In genomic region chr7:92327343-92327896, GRCm38 (mm10) we compare ENCODE assay signal across 26 mouse cellular contexts.
DNase-seq lines count a peak whose midpoint lies in the region; ATAC-seq lines count a peak whose summit lies in the region.
"Had no signal": no experiment of that assay in that cellular context is flagged by ENCODE, and none has a peak within 500 bp of the region (broad histone marks: within the 10 kb centered on the region; RNA-seq: fewer than 3 reads in every experiment).

No protein-coding gene starts in this region.

- no peak overlapping the region for H3K4me3 ChIP-seq in hindbrain, embryonic 16.5 days (ENCODE audit: low read length)
- H3K4me3 ChIP-seq in hindbrain, embryonic 10.5 days, result no peak overlapping the region
- no peak overlapping the region for H3K4me3 ChIP-seq in forebrain, embryonic 10.5 days
- H3K4me3 ChIP-seq: embryonic facial prominence, embryonic 10.5 days; embryonic facial prominence, embryonic 13.5 days; erythroblast, embryonic 14.5 days; forebrain, embryonic 13.5 days; hindbrain, embryonic 13.5 days; intestine, embryonic 15.5 days had no signal

- H3K36me3 ChIP-seq in hindbrain, embryonic 16.5 days (ENCODE audit: control insufficient read depth, insufficient read depth, low read length), result no peaks in the 10 kb centered on the region
- H3K36me3 ChIP-seq in hindbrain, embryonic 10.5 days, result no peaks in the 10 kb centered on the region
- no peaks in the 10 kb centered on the region for H3K36me3 ChIP-seq in forebrain, embryonic 10.5 days (replicated peaks)
- H3K36me3 ChIP-seq: embryonic facial prominence, embryonic 10.5 days; embryonic facial prominence, embryonic 13.5 days; hindbrain, embryonic 13.5 days; intestine, embryonic 15.5 days had no signal

- no peak overlapping the region for H3K27ac ChIP-seq in hindbrain, embryonic 16.5 days (ENCODE audit: low read depth, low read length)
- no peak overlapping the region for H3K27ac ChIP-seq in hindbrain, embryonic 10.5 days
- H3K27ac ChIP-seq in forebrain, embryonic 10.5 days, result no peak overlapping the region
- H3K27ac ChIP-seq: embryonic facial prominence, embryonic 10.5 days; embryonic facial prominence, embryonic 13.5 days; forebrain, embryonic 13.5 days; hindbrain, embryonic 13.5 days; intestine, embryonic 15.5 days had no signal

- ATAC-seq in hindbrain, embryonic 16.5 days, result 0 out of 2 replicates have a peak, but pooled peaks have one; percentile 44
- ATAC-seq: activated CD4-positive, CD25-positive, alpha-beta regulatory T cell, adult 4 months; CD4-positive, CD25-positive, alpha-beta regulatory T cell, adult 4 months; forebrain, embryonic 13.5 days; forebrain, embryonic 16.5 days; intestine, embryonic 15.5 days had no signal

- no peaks in the 10 kb centered on the region for H3K9me3 ChIP-seq in hindbrain, embryonic 16.5 days (ENCODE audit: control insufficient read depth, low read length)
- no peaks in the 10 kb centered on the region for H3K9me3 ChIP-seq in hindbrain, embryonic 10.5 days
- no peaks in the 10 kb centered on the region for H3K9me3 ChIP-seq in forebrain, embryonic 10.5 days
- H3K9me3 ChIP-seq: embryonic facial prominence, embryonic 10.5 days; embryonic facial prominence, embryonic 13.5 days; forebrain, embryonic 13.5 days; hindbrain, embryonic 13.5 days; intestine, embryonic 15.5 days had no signal

- H3K4me2 ChIP-seq in hindbrain, embryonic 16.5 days (ENCODE audit: low read length), result no peak overlapping the region
- H3K4me2 ChIP-seq: embryonic facial prominence, embryonic 13.5 days; forebrain, embryonic 13.5 days; heart, embryonic 11.5 days; hindbrain, embryonic 13.5 days; intestine, embryonic 15.5 days had no signal

- 64% methylated on average over 2 of the region's 2 CpGs for WGBS in hindbrain, embryonic 16.5 days
- WGBS in hindbrain, embryonic 10.5 days, result 83% methylated on average over 2 of the region's 2 CpGs
- WGBS in forebrain, embryonic 10.5 days, result 73% methylated on average over 2 of the region's 2 CpGs

- H3K27me3 ChIP-seq in hindbrain, embryonic 16.5 days (replicated peaks; ENCODE audit: control insufficient read depth, insufficient read depth, low read length), result no peaks in the 10 kb centered on the region
- H3K27me3 ChIP-seq in hindbrain, embryonic 10.5 days (ENCODE audit: insufficient read depth, poor library complexity, severe bottlenecking), result no peaks in the 10 kb centered on the region
- H3K27me3 ChIP-seq in forebrain, embryonic 10.5 days (ENCODE audit: poor library complexity, severe bottlenecking), result no peaks in the 10 kb centered on the region
- H3K27me3 ChIP-seq: embryonic facial prominence, embryonic 13.5 days; forebrain, embryonic 13.5 days; hindbrain, embryonic 13.5 days; intestine, embryonic 15.5 days had no signal

- peak; percentile 12 for DNase-seq in adrenal gland, postnatal 25 days
- no peak for DNase-seq in adrenal gland, adult 8-10 months
- DNase-seq in hindbrain, embryonic 10.5 days (ENCODE audit: low spot score), result no peak
- DNase-seq in brain, adult 2 months (ENCODE audit: low read depth, low spot score), result peak; percentile 27
- DNase-seq in forebrain, embryonic 10.5 days (ENCODE audit: extremely low spot score, low spot score), result no peak
- DNase-seq: cerebellum, adult 11-12 months; cerebellum, adult 8-10 months; cerebellum, postnatal 10 days; cerebellum, postnatal 36 days; embryo, embryonic 11 days; gastrocnemius, postnatal 10 days; gastrocnemius, postnatal 36 days; heart, adult 11 months; kidney, adult 11 months; kidney, adult 8-10 months had no signal

- H3K9ac ChIP-seq in hindbrain, embryonic 16.5 days (ENCODE audit: low read depth, low read length), result no peak overlapping the region
- H3K9ac ChIP-seq: embryonic facial prominence, embryonic 13.5 days; forebrain, embryonic 13.5 days; hindbrain, embryonic 13.5 days; intestine, embryonic 15.5 days had no signal

- peaks cover 4% of the 10 kb centered on the region for H3K4me1 ChIP-seq in hindbrain, embryonic 16.5 days (ENCODE audit: control insufficient read depth, insufficient read depth, low read depth, low read length)
- H3K4me1 ChIP-seq in hindbrain, embryonic 10.5 days (replicated peaks), result peaks cover 6% of the 10 kb centered on the region; the same call in 1 of the 2 replicates
- no peaks in the 10 kb centered on the region for H3K4me1 ChIP-seq in forebrain, embryonic 10.5 days
- H3K4me1 ChIP-seq: embryonic facial prominence, embryonic 10.5 days; forebrain, embryonic 13.5 days; intestine, embryonic 15.5 days had no signal

Comparison
In these comparisons a context has a peak if more than half of its experiments do, and no peak if none do; other contexts are left out.
1. DNase-seq: peak in adrenal gland, postnatal 25 days (single experiment) and brain, adult 2 months (single experiment); none in adrenal gland, adult 8-10 months (single experiment), hindbrain, embryonic 10.5 days (single experiment) and forebrain, embryonic 10.5 days (single experiment).